In genomic region chr8:114491662-114492160, GRCm38 (mm10) we compare ENCODE assay signal across 29 mouse cellular contexts. TPM values are rescaled to one million over a fixed set of nuclear protein-coding genes. Genes with fewer than 3 reads are reported as not detected.
DNase-seq lines count a peak whose midpoint lies in the region.
"Had no signal": no experiment of that assay in that cellular context is flagged by ENCODE, and none has a peak within 500 bp of the region (broad histone marks: within the 10 kb centered on the region; RNA-seq: fewer than 3 reads in every experiment).

No protein-coding gene starts in this region.

- DNase-seq in brain, adult 2 months (ENCODE audit: low read depth, low spot score) = peak; percentile 98
- DNase-seq in cerebellum, adult 18-20 months = peak; percentile 93 to 95
- peak; percentile 92 to 95 for DNase-seq in cerebellum, postnatal 10 days
- DNase-seq in gonadal fat pad, adult 2 months (ENCODE audit: low read depth) = peak; percentile 24
- DNase-seq in hindbrain, embryonic 10.5 days (ENCODE audit: low spot score) = no peak
- DNase-seq in ovary, postnatal 14 days (ENCODE audit: low spot score) = no peak
- no peak for DNase-seq in urinary bladder, postnatal 25 days (ENCODE audit: low spot score)
- DNase-seq: adrenal gland, postnatal 25 days; embryo, embryonic 11 days; gastrocnemius, adult 2 months; gastrocnemius, postnatal 36 days; heart, adult 2 months; kidney, adult 18-20 months; kidney, postnatal 36 days; liver, embryonic 13.5 days; lung, adult 18-20 months; lung, postnatal 10 days; right cerebral cortex, postnatal 25 days; thymus, postnatal 14 days had no signal

- no peak overlapping the region for H3K27ac ChIP-seq in hindbrain, embryonic 10.5 days
- H3K27ac ChIP-seq: embryonic facial prominence, embryonic 12.5 days; forebrain, embryonic 10.5 days; forebrain, embryonic 15.5 days; gastrocnemius, adult 2 months; heart, adult 2 months; layer of hippocampus, adult 2 months; limb, embryonic 10.5 days; limb, embryonic 15.5 days; liver, embryonic 13.5 days; macrophage; midbrain, embryonic 13.5 days; neural tube, embryonic 13.5 days had no signal

- no peaks in the 10 kb centered on the region for H3K9me3 ChIP-seq in hindbrain, embryonic 10.5 days
- H3K9me3 ChIP-seq: embryonic facial prominence, embryonic 12.5 days; forebrain, embryonic 10.5 days; forebrain, embryonic 15.5 days; heart, embryonic 12.5 days; limb, embryonic 10.5 days; limb, embryonic 15.5 days; liver, embryonic 13.5 days; midbrain, embryonic 13.5 days; neural tube, embryonic 13.5 days had no signal

- no peaks in the 10 kb centered on the region for H3K27me3 ChIP-seq in hindbrain, embryonic 10.5 days (ENCODE audit: insufficient read depth, poor library complexity, severe bottlenecking)
- H3K27me3 ChIP-seq: embryonic facial prominence, embryonic 12.5 days; heart, embryonic 12.5 days; limb, embryonic 15.5 days; liver, embryonic 13.5 days; midbrain, embryonic 13.5 days; neural tube, embryonic 13.5 days had no signal

- 93% methylated on average over 5 of the region's 5 CpGs for WGBS in hindbrain, embryonic 10.5 days

- no peak overlapping the region for H3K4me3 ChIP-seq in hindbrain, embryonic 10.5 days
- H3K4me3 ChIP-seq: embryonic facial prominence, embryonic 12.5 days; forebrain, embryonic 10.5 days; forebrain, embryonic 15.5 days; gastrocnemius, adult 2 months; heart, adult 2 months; heart, embryonic 12.5 days; layer of hippocampus, adult 2 months; limb, embryonic 10.5 days; limb, embryonic 15.5 days; liver, embryonic 13.5 days; midbrain, embryonic 13.5 days; neural tube, embryonic 13.5 days had no signal

- no peaks in the 10 kb centered on the region for H3K36me3 ChIP-seq in hindbrain, embryonic 10.5 days
- H3K36me3 ChIP-seq: embryonic facial prominence, embryonic 12.5 days; forebrain, embryonic 10.5 days; forebrain, embryonic 15.5 days; heart, embryonic 12.5 days; limb, embryonic 10.5 days; limb, embryonic 15.5 days; liver, embryonic 13.5 days; midbrain, embryonic 13.5 days; neural tube, embryonic 13.5 days had no signal

- H3K4me1 ChIP-seq in hindbrain, embryonic 10.5 days (replicated peaks) = 0 out of 2 replicates have a peak, but pooled peaks cover 3% of the 10 kb centered on the region
- H3K4me1 ChIP-seq: embryonic facial prominence, embryonic 12.5 days; forebrain, embryonic 10.5 days; forebrain, embryonic 15.5 days; limb, embryonic 15.5 days; liver, embryonic 13.5 days; midbrain, embryonic 13.5 days; neural tube, embryonic 13.5 days had no signal

RNA-seq across cellular contexts. Expression of gene Wwox, which starts 52.3 kb away (rescaled TPM):
- polyA plus RNA-seq in gonadal fat pad, adult 2 months (2012; rRNA removed) = 11.6 and 12.0 TPM in 2 replicates
- polyA plus RNA-seq in hindbrain, embryonic 10.5 days (2016; fragmentation: Nextera tagmentation; extraction: Ambion mirVana) = 12.5 and 13.2 TPM in 2 replicates

Comparison
In these comparisons a context has a peak if more than half of its experiments do, and no peak if none do; other contexts are left out.
1. DNase-seq: peak in brain, adult 2 months (single experiment), cerebellum, adult 18-20 months (2 of 2), cerebellum, postnatal 10 days (2 of 2) and gonadal fat pad, adult 2 months (single experiment); none in hindbrain, embryonic 10.5 days (single experiment), ovary, postnatal 14 days (single experiment) and urinary bladder, postnatal 25 days (single experiment).